Mouse (Mus musculus) lung, adult 2 months (tissue): ENCODE results near the gene Mettl7a1.
"Not testable (repeated sequence)": the region's sequence is repeated elsewhere in the genome, so short reads cannot be mapped to it uniquely, and the experiment has no call there.

ENCODE experiments used
- CTCF ChIP-seq: fragments of 200-500 bp; IDR thresholded peaks from 2 replicates; pipeline ENCODE4 v1.5.1; 2011; ENCODE audit warnings: mild to moderate bottlenecking, low read length, control low read depth; ENCODE audit not compliant: insufficient read depth
- POLR2A ChIP-seq: fragments of 200-500 bp; IDR thresholded peaks from 2 replicates; pipeline ENCODE4 v1.6.1; 2011; ENCODE audit warnings: low read depth, mild to moderate bottlenecking, control low read depth, low read length, borderline replicate concordance; ENCODE audit errors: extremely low read depth

- not testable (repeated sequence) for TF ChIP-seq CTCF, POLR2A
Measured at GRCm38 (mm10) chr15:100270609-100271008, 33.3 kb upstream of the Mettl7a1 start.
